Mouse (Mus musculus) kidney, embryonic 16.5 days (tissue): ENCODE measurements around the gene Cd80. TPM values are rescaled to one million over a fixed set of nuclear protein-coding genes. Genes with fewer than 3 reads are reported as not detected.
"Not testable (repeated sequence)": the region's sequence is repeated elsewhere in the genome, so short reads cannot be mapped to it uniquely, and the experiment has no call there.

ENCODE experiments used
- ATAC-seq: fragments of 200-750 bp; cut with Nextera tagmentation; 2 replicates; pipeline ENCODE4 v1.8.0; 2017; ENCODE audit warnings: moderate TSS enrichment; ENCODE audit not compliant: low FRiP score, low TSS enrichment
- H3K27ac ChIP-seq: fragments of 300-500 bp; sonication (generic); 2 replicates; pipeline ENCODE4 v1.5.1; 2014; ENCODE audit warnings: low read length
- H3K27me3 ChIP-seq: fragments of 300-500 bp; sonication (generic); 2 replicates; pipeline ENCODE4 v1.6.1; 2014; ENCODE audit warnings: low read length, control low read depth, mixed read lengths; ENCODE audit not compliant: insufficient read depth
- H3K36me3 ChIP-seq: fragments of 300-500 bp; sonication (generic); 2 replicates; pipeline ENCODE4 v1.6.1; 2014; ENCODE audit warnings: low read length, control low read depth, mixed read lengths; ENCODE audit not compliant: insufficient read depth
- H3K4me1 ChIP-seq: fragments of 300-500 bp; sonication (generic); 2 replicates; pipeline ENCODE4 v1.6.1; 2014; ENCODE audit warnings: low read length, control low read depth, mixed read lengths; ENCODE audit not compliant: insufficient read depth
- H3K4me2 ChIP-seq: fragments of 300-500 bp; sonication (generic); replicated peaks from 2 replicates; pipeline ENCODE4 v1.6.1; 2014; ENCODE audit warnings: low read depth, low read length
- H3K4me3 ChIP-seq: fragments of 300-500 bp; sonication (generic); 2 replicates; pipeline ENCODE4 v1.5.1; 2014; ENCODE audit warnings: mild to moderate bottlenecking, low read length
- H3K9ac ChIP-seq: fragments of 300-500 bp; sonication (generic); replicated peaks from 2 replicates; pipeline ENCODE4 v1.6.1; 2014; ENCODE audit warnings: low read length
- H3K9me3 ChIP-seq: fragments of 300-500 bp; sonication (generic); 2 replicates; pipeline ENCODE4 v1.6.1; 2016; ENCODE audit warnings: low read length, control low read depth
- WGBS: fragments of 180-500 bp; shearing (Covaris S2); extraction: QIAGEN DNeasy Blood & Tissue Kit; methylation state at CpG from one replicate; pipeline ENCODE4 v1.1.7; 2014; 5-methylcytosine and 5-hydroxymethylcytosine counted together
- polyA plus RNA-seq: library from polyadenylated mRNA; unstranded; fragments of >200 nt; fragmentation: Nextera tagmentation; extraction: Ambion mirVana; gene quantifications from 2 replicates; pipeline ENCODE4 v1.2.1, GENCODE M21; 2015

The Cd80 gene
- polyA plus RNA-seq, 1 experiment from 2014 or later, result 0.32 TPM

DNA sequence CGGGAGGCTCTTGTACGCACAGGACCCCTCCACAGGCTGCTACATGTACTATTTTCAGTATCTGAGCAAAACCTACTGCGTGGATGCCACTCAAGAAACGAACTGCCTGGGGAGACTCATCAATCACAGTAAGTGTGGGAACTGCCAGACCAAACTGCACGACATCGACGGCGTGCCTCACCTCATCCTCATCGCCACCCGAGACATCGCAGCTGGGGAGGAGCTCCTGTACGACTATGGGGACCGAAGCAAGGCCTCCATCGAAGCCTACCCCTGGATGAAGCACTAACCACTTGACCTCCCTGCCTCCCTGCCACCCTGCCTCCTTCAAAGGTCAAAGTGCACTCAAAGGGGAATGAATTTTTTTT is 21.9 kb downstream of the Cd80 start:
- H3K4me1 ChIP-seq, H3K9me3 ChIP-seq, H3K27me3 ChIP-seq, H3K27ac ChIP-seq, ATAC-seq, H3K36me3 ChIP-seq: not testable (repeated sequence)
- 26% methylated on average over 14 of the region's 14 CpGs for WGBS
- peak overlapping the region; percentile 62 for H3K4me2 ChIP-seq
- H3K9ac ChIP-seq, result peak overlapping the region; percentile 45; the same call in 1 of the 2 replicates
- peak overlapping the region; percentile 40 for H3K4me3 ChIP-seq

DNA sequence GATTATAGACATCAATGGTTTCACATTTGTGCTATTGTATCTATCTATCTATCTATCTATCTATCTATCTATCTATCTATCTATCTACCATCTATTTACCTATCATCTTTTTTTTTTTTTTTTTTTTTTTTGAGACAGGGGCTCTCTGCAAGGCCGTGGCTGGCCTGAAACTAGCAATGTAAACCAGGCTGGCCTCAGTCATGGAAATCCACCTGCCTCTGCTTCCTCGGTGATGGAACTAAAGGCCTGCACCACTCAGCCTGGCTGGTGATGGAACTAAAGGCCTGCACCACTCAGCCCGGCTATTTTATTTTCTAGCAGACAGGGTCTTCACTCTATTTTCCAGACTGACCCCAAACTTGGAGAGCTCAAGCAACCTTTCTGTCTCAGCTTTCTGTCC is 22.9 kb downstream of the Cd80 start:
- 97% methylated on average over 3 of the region's 3 CpGs for WGBS
- peaks cover 6% of the 10 kb centered on the region for H3K27me3 ChIP-seq
- ATAC-seq, result no peak
- peaks cover 14% of the 10 kb centered on the region for H3K4me1 ChIP-seq
- no peaks in the 10 kb centered on the region for H3K36me3 ChIP-seq
- H3K4me2 ChIP-seq, result no peak overlapping the region
- no peak overlapping the region for H3K27ac ChIP-seq
- H3K4me3 ChIP-seq, result no peak overlapping the region
- no peaks in the 10 kb centered on the region for H3K9me3 ChIP-seq
- no peak overlapping the region for H3K9ac ChIP-seq

DNA sequence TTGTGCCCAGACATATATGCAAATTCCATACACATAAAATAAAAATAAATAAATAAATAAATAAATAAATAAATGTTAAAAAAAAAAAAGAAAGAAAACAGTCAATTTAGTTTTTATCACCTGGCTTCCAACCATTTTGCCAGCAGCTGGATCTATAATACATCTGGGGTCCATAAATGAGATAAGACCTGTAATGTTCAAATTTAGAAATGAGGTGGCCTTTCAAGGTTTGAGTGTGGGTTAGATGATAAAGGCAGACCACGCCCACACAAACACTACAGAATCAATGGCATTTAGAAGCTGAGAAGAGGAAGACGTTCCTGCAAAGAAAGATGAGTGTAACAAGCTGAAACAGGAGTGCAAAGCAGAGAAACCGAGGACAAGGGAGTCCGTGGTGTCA is 26.0 kb downstream of the Cd80 start:
- H3K27ac ChIP-seq, result no peak overlapping the region
- WGBS, result 77% methylated on average over 4 of the region's 4 CpGs
- H3K4me2 ChIP-seq, result no peak overlapping the region
- H3K9me3 ChIP-seq, result no peaks in the 10 kb centered on the region
- H3K27me3 ChIP-seq, result peaks cover 16% of the 10 kb centered on the region
- no peaks in the 10 kb centered on the region for H3K36me3 ChIP-seq
- no peak overlapping the region for H3K4me3 ChIP-seq
- no peak overlapping the region for H3K9ac ChIP-seq
- H3K4me1 ChIP-seq, result peaks cover 16% of the 10 kb centered on the region
- ATAC-seq, result no peak

DNA sequence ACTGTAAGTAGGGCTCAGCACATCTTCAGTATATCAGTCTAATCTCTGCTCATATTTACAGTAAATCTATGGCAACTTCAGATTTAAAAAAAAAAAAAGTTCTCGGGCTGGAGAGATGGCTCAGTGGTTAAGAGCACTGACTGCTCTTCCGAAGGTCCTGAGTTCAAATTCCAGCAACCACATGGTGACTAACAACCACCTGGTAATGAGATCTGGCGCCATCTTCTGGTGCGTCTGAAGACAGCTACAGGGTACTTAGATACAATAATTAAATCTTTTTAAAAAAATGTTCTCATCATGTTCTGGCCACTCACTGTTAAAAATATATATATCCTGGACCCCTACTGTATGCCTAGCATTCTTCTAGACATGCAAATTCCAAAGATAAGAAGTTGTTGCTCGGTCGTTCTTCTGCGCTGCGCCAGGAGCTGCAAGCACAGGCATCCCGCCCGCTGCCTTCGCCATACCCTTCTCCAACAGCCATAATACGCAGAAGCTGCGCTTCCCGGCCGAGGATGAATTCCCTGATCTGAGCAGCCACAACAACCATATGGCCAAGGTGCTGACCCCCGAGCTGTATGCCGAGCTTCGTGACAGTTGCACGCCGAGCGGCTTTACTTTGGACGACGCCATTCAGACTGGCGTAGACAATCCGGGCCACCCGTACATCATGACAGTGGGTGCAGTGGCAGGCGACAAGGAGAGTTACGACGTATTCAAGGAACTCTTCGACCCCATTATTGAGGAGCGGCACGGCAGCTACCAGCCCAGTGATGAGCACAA is 27.6 kb downstream of the Cd80 start:
- 18% methylated on average over 32 of the region's 32 CpGs for WGBS
- peak overlapping the region; percentile 26 for H3K9ac ChIP-seq
- peaks cover 9% of the 10 kb centered on the region; the same call in 1 of the 2 replicates for H3K4me1 ChIP-seq

DNA sequence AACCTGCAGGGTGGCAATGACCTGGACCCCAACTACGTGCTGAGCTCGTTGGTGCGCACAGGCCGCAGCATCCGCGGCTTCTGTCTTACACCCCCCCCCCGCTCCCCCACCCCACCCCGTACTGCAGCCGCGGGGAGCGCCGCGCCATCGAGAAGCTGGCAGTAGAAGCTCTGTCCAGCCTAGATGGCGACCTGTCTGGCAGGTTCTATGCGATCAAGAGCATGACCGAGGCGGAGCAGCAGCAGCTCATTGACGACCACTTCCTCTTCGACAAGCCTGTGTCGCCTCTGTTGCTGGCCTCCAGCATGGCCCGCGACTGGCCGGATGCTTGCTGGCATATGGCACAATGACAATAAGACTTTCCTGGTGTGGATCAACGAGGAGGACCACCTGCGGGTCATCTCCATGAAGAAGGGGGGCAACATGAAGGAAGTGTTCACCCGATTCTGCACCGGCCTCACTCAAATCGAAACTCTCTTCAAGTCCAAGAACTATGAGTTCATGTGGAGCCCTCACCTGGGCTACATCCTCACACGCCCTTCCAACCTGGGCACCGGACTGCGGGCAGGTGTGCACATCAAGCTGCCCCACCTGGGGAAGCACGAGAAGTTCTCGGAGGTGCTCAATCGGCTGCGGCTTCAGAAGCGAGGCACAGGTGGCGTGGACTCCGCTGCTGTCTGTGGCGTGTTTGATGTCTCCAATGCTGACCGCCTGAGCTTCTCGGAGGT is 28.4 kb downstream of the Cd80 start:
- no peaks in the 10 kb centered on the region for H3K36me3 ChIP-seq
- peak overlapping the region; percentile 26 for H3K9ac ChIP-seq
- no peaks in the 10 kb centered on the region for H3K9me3 ChIP-seq
- H3K4me1 ChIP-seq, result peaks cover 9% of the 10 kb centered on the region; the same call in 1 of the 2 replicates
- H3K27me3 ChIP-seq, result peaks cover 16% of the 10 kb centered on the region
- H3K4me3 ChIP-seq, result peak overlapping the region; percentile 38
- peak; percentile 76; the same call in 1 of the 2 replicates for ATAC-seq
- H3K27ac ChIP-seq, result no peak overlapping the region
- 29% methylated on average over 40 of the region's 42 CpGs for WGBS
- peak overlapping the region; percentile 61 for H3K4me2 ChIP-seq

More for the DNA sequence above, 27.6 kb downstream of the Cd80 start:
- H3K4me2 ChIP-seq, result peak overlapping the region; percentile 61
- no peaks in the 10 kb centered on the region for H3K36me3 ChIP-seq
- no peak overlapping the region for H3K27ac ChIP-seq
- H3K4me3 ChIP-seq, result peak overlapping the region; percentile 38
- H3K9me3 ChIP-seq, result no peaks in the 10 kb centered on the region
- H3K27me3 ChIP-seq, result peaks cover 16% of the 10 kb centered on the region
- ATAC-seq, result peak; percentile 27; the same call in 1 of the 2 replicates

DNA sequence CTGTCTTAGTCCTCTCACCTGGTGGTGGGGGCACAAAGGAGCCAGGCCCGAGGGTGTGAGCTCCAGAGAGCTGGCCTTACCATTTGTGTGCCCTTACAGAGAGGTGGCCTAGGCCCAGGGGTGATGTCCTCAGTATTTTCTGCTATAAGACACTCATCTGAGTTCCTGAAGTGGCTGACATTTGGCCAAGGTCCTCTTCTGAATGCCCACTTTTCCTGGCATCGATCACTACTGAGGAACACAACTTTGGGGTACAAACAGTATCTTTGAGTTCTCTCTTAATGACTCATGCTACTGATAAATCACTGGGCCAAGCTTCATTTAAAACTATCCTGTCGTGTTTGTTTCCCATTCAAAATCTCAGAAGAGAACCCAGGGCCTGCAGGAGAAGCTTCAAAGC is 37.2 kb downstream of the Cd80 start:
- Histone ChIP-seq H3K36me3 (peaks cover 4% of the 10 kb centered on the region), H3K9ac (no peak overlapping the region), H3K4me1 (no peaks in the 10 kb centered on the region), H3K4me3 (no peak overlapping the region), H3K4me2 (no peak overlapping the region), H3K27me3 (no peaks in the 10 kb centered on the region), H3K9me3 (no peaks in the 10 kb centered on the region), H3K27ac (no peak overlapping the region)
- no peak for ATAC-seq
- WGBS, result 86% methylated on average over 3 of the region's 3 CpGs

DNA sequence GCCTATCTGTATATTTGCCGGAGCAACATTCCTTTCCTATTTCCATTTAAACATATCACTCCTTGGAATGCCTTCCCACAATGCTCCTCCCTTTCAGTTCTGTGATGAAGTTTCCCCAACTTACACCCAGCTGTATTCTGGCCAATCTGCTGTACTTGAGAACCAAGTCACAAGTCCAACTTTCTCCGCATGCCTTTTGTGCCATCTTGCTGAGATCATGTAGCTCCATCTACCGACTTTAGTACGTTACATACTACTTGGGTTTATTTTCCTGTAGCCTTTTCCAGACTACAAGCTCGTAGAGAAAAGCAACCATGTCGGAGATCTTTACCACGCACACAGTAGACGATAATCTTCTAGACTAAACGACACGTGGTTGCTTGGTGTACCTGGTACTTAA is 38.5 kb downstream of the Cd80 start:
- Histone ChIP-seq H3K4me3 (no peak overlapping the region), H3K4me1 (no peaks in the 10 kb centered on the region), H3K4me2 (no peak overlapping the region), H3K36me3 (peaks cover 13% of the 10 kb centered on the region), H3K9me3 (no peaks in the 10 kb centered on the region), H3K27me3 (no peaks in the 10 kb centered on the region), H3K9ac (no peak overlapping the region), H3K27ac (no peak overlapping the region)
- 87% methylated on average over 10 of the region's 10 CpGs for WGBS
- no peak for ATAC-seq

DNA sequence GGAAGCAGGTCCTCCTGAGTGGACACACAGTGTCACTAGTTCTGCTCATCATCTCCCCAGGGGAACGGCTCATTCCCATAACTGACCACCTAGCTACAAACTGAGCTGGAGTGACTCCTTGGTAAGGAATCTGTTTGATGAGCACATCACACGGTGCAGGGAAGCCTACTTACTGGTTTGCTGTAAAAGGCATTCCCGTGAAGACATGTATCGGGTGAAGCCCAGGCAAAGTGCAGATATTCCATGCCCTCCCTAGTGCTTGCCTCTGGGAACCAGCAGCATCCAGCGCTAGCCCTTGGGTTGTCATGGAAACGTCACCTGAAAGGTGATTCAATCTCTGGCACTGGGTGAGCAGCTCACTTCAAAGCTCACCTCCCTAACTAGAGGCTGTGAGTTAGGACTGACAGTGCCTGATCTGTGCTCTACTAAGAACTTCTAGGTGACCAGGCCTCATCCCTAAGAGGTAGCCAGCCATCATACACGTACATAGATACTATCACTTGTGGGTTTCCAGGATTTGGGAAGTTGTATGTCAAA is 41.3 kb downstream of the Cd80 start:
- 74% methylated on average over 7 of the region's 7 CpGs for WGBS
- H3K4me2 ChIP-seq, result no peak overlapping the region
- no peak for ATAC-seq
- H3K9me3 ChIP-seq, result no peaks in the 10 kb centered on the region
- no peak overlapping the region for H3K9ac ChIP-seq
- H3K4me1 ChIP-seq, result no peaks in the 10 kb centered on the region
- H3K27me3 ChIP-seq, result no peaks in the 10 kb centered on the region
- peaks cover 27% of the 10 kb centered on the region for H3K36me3 ChIP-seq
- no peak overlapping the region for H3K27ac ChIP-seq
- no peak overlapping the region for H3K4me3 ChIP-seq

DNA sequence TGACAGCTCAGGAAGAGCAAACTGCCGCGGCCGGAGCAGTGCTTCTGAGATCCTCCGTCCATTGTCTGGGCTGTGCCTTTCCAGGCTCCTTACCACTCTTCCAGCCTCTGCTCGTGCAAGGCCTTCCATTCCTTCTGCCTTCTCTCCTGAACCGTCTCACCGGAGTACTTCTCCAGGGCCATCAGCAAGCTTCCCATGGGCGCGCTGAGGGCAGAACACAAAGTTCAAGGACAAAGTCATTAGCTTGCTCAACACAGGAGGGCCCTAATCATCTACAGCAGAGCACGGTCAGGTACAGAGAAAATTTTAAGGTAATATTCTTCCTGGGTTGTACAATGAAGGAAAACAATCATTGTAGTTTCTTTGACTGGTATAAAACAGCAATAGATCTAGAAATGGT is 47.1 kb downstream of the Cd80 start:
- WGBS, result 94% methylated on average over 10 of the region's 10 CpGs
- Histone ChIP-seq H3K27ac (no peak overlapping the region), H3K9me3 (no peaks in the 10 kb centered on the region), H3K36me3 (peaks cover 45% of the 10 kb centered on the region), H3K4me2 (no peak overlapping the region), H3K4me1 (no peaks in the 10 kb centered on the region), H3K27me3 (no peaks in the 10 kb centered on the region), H3K4me3 (no peak overlapping the region), H3K9ac (no peak overlapping the region)
- no peak for ATAC-seq

DNA sequence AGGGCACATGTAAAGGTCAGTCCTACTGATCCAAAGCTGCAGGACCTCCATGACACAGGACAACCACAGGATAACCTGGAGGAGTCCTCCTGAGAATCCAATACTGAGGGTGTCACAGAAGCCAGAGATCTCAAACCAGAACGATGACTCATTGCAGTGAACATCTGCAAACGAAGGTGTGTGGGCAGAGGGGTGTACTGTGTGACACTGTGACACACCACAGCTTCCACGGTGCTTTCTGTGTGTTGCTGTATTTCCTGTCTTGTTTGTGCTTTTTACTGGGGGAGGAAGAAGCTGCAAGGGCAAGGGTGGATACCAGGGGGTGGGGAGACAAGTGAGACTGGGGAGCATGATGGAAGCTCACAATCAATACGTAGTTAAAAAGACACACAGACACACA is 48.2 kb downstream of the Cd80 start:
- no peak overlapping the region for H3K9ac ChIP-seq
- no peak overlapping the region for H3K4me3 ChIP-seq
- H3K9me3 ChIP-seq, result no peaks in the 10 kb centered on the region
- H3K27me3 ChIP-seq, result no peaks in the 10 kb centered on the region
- H3K4me1 ChIP-seq, result no peaks in the 10 kb centered on the region
- 87% methylated on average over 4 of the region's 4 CpGs for WGBS
- H3K4me2 ChIP-seq, result no peak overlapping the region
- no peak overlapping the region for H3K27ac ChIP-seq
- no peak for ATAC-seq
- H3K36me3 ChIP-seq, result peaks cover 44% of the 10 kb centered on the region
